Mouse (Mus musculus): ENCODE results near the gene Ehbp1l1.

The Ehbp1l1 gene

GRCm38 (mm10) chr19:5725767-5726515 is at the start of gene Ehbp1l1:
TSS of gene Ehbp1l1 (minus strand) at chr19:5726317.
- no peak for DNase-seq (ENCODE audit: low read depth)

- peak; percentile 67 for DNase-seq (ENCODE audit: low read depth)
Measured at GRCm38 (mm10) chr19:5770925-5771860, 45.1 kb upstream of the Ehbp1l1 start, which contains the start of gene Scyl1. TSS of gene Scyl1 (minus strand) at chr19:5771419.

GRCm38 (mm10) chr19:5770311-5770710 is 44.2 kb upstream of the Ehbp1l1 start:
- DNase-seq (ENCODE audit: low read depth), result no peak

GRCm38 (mm10) chr19:5767271-5767670 is 41.2 kb upstream of the Ehbp1l1 start:
- DNase-seq (ENCODE audit: low read depth), result no peak

- DNase-seq (ENCODE audit: low read depth), result no peak
Measured at GRCm38 (mm10) chr19:5763163-5763562, 37.0 kb upstream of the Ehbp1l1 start.

GRCm38 (mm10) chr19:5758878-5759403 is 32.8 kb upstream of the Ehbp1l1 start:
- DNase-seq (ENCODE audit: low read depth), result no peak

GRCm38 (mm10) chr19:5756991-5757636 is 31.0 kb upstream of the Ehbp1l1 start:
- DNase-seq (ENCODE audit: low read depth), result no peak

- no peak for DNase-seq (ENCODE audit: low read depth)
Measured at GRCm38 (mm10) chr19:5756321-5756985, 30.3 kb upstream of the Ehbp1l1 start.

GRCm38 (mm10) chr19:5751742-5752141 is 25.6 kb upstream of the Ehbp1l1 start:
- DNase-seq (ENCODE audit: low read depth), result no peak

- DNase-seq (ENCODE audit: low read depth), result no peak
Measured at GRCm38 (mm10) chr19:5750951-5751350, 24.8 kb upstream of the Ehbp1l1 start.

- peak; percentile 83 for DNase-seq (ENCODE audit: low read depth)
Measured at GRCm38 (mm10) chr19:5749476-5749875, 23.4 kb upstream of the Ehbp1l1 start.

GRCm38 (mm10) chr19:5746907-5747363 is 20.8 kb upstream of the Ehbp1l1 start:
- DNase-seq (ENCODE audit: low read depth), result no peak

- DNase-seq (ENCODE audit: low read depth), result no peak
Measured at GRCm38 (mm10) chr19:5745756-5746710, 19.9 kb upstream of the Ehbp1l1 start.

GRCm38 (mm10) chr19:5743576-5743975 is 17.5 kb upstream of the Ehbp1l1 start:
- DNase-seq (ENCODE audit: low read depth), result peak; percentile 69

- no peak for DNase-seq (ENCODE audit: low read depth)
Measured at GRCm38 (mm10) chr19:5742241-5742641, 16.1 kb upstream of the Ehbp1l1 start.

GRCm38 (mm10) chr19:5741641-5742240 is 15.6 kb upstream of the Ehbp1l1 start:
- peak; percentile 66 for DNase-seq (ENCODE audit: low read depth)

GRCm38 (mm10) chr19:5740320-5741317 is 14.5 kb upstream of the Ehbp1l1 start, which contains the start of gene Ltbp3:
TSS of gene Ltbp3 (plus strand) at chr19:5740904.
- peak; percentile 81 for DNase-seq (ENCODE audit: low read depth)

- no peak for DNase-seq (ENCODE audit: low read depth)
Measured at GRCm38 (mm10) chr19:5739446-5739845, 13.3 kb upstream of the Ehbp1l1 start.
